In genomic region chr2:16450838-16451665, GRCm38 (mm10) we compare ENCODE assay signal across 8 mouse cellular contexts.
DNase-seq lines count a peak whose midpoint lies in the region; ATAC-seq and TF ChIP-seq lines count a peak whose summit lies in the region.

No protein-coding gene starts in this region.

- no peaks in the 10 kb centered on the region for H3K9me3 ChIP-seq in kidney, postnatal 0 days (replicated peaks; ENCODE audit: low read length)
- no peaks in the 10 kb centered on the region for H3K9me3 ChIP-seq in midbrain, postnatal 0 days (ENCODE audit: low read length)

- H3K9ac ChIP-seq in kidney, postnatal 0 days (ENCODE audit: low read depth, low read length) = no peak overlapping the region
- H3K9ac ChIP-seq in midbrain, postnatal 0 days (replicated peaks; ENCODE audit: low read length, poor library complexity, severe bottlenecking) = no peak overlapping the region

- peak; percentile 74 for DNase-seq in urinary bladder, postnatal 14 days (ENCODE audit: low spot score)
- no peak for DNase-seq in urinary bladder, postnatal 10 days (ENCODE audit: low spot score)
- DNase-seq in heart, adult 8-10 months (ENCODE audit: low spot score) = peak; percentile 69
- DNase-seq in kidney, postnatal 0 days (ENCODE audit: low spot score) = peak; percentile 84
- peak; percentile 40 for DNase-seq in midbrain, postnatal 0 days (ENCODE audit: low spot score)
- DNase-seq in left cerebral cortex, postnatal 25 days (ENCODE audit: low spot score in 2 of 2) = no peak
- no peak for DNase-seq in left cerebral cortex, postnatal 4 days

- H3K4me2 ChIP-seq in kidney, postnatal 0 days (ENCODE audit: low read length) = peak overlapping the region; percentile 13
- no peak overlapping the region for H3K4me2 ChIP-seq in midbrain, postnatal 0 days (ENCODE audit: low read depth, low read length, poor library complexity, severe bottlenecking)

- peak overlapping the region; percentile 77 for H3K27ac ChIP-seq in kidney, postnatal 0 days
- no peak overlapping the region for H3K27ac ChIP-seq in midbrain, postnatal 0 days (ENCODE audit: low read depth, low read length)

- H3K4me3 ChIP-seq in kidney, postnatal 0 days (replicated peaks; ENCODE audit: low read depth, low read length) = no peak overlapping the region
- no peak overlapping the region for H3K4me3 ChIP-seq in midbrain, postnatal 0 days (ENCODE audit: low read depth, low read length)

- intact Hi-C loops in left cerebral cortex, postnatal 25 days (cut with DNase I) = no loop called here
- intact Hi-C loops in left cerebral cortex, postnatal 4 days (cut with DNase I) = no loop called here

- 23% methylated on average over 7 of the region's 7 CpGs for WGBS in kidney, postnatal 0 days
- 40% methylated on average over 7 of the region's 7 CpGs for WGBS in midbrain, postnatal 0 days

- ATAC-seq in kidney, postnatal 0 days (replicated peaks; ENCODE audit: low FRiP score, low read depth) = peak; percentile 76; the same call in 1 of the 2 replicates
- ATAC-seq in midbrain, postnatal 0 days (ENCODE audit: low FRiP score) = no peak
- ATAC-seq in erythroid progenitor cell, adult 5-6 weeks (replicated peaks; ENCODE audit: low FRiP score, poor library complexity, severe bottlenecking) = no peak

- no peaks in the 10 kb centered on the region for H3K36me3 ChIP-seq in kidney, postnatal 0 days (ENCODE audit: insufficient read depth, low read length)
- H3K36me3 ChIP-seq in midbrain, postnatal 0 days (ENCODE audit: insufficient read depth, low read length) = no peaks in the 10 kb centered on the region

- TF ChIP-seq CTCF in kidney, postnatal 0 days (IDR thresholded peaks at IDR 0.05; ENCODE audit: low read depth) = no peak
- TF ChIP-seq CTCF in midbrain, postnatal 0 days (IDR thresholded peaks at IDR 0.05) = no peak

- no peaks in the 10 kb centered on the region for H3K27me3 ChIP-seq in kidney, postnatal 0 days (ENCODE audit: insufficient read depth, low read length)
- H3K27me3 ChIP-seq in midbrain, postnatal 0 days (ENCODE audit: insufficient read depth, low read length) = no peaks in the 10 kb centered on the region

- H3K4me1 ChIP-seq in kidney, postnatal 0 days (replicated peaks; ENCODE audit: insufficient read depth, low read length) = no peaks in the 10 kb centered on the region; the same call in 1 of the 2 replicates
- H3K4me1 ChIP-seq in midbrain, postnatal 0 days (ENCODE audit: insufficient read depth, low read length) = no peaks in the 10 kb centered on the region

Comparison
In these comparisons a context has a peak if more than half of its experiments do, and no peak if none do; other contexts are left out.
1. DNase-seq: peak in urinary bladder, postnatal 14 days (single experiment), heart, adult 8-10 months (single experiment), kidney, postnatal 0 days (single experiment) and midbrain, postnatal 0 days (single experiment); none in urinary bladder, postnatal 10 days (single experiment), left cerebral cortex, postnatal 25 days (0 of 2) and left cerebral cortex, postnatal 4 days (single experiment).